ENCODE assay signal across 8 mouse cellular contexts in the genomic region with DNA sequence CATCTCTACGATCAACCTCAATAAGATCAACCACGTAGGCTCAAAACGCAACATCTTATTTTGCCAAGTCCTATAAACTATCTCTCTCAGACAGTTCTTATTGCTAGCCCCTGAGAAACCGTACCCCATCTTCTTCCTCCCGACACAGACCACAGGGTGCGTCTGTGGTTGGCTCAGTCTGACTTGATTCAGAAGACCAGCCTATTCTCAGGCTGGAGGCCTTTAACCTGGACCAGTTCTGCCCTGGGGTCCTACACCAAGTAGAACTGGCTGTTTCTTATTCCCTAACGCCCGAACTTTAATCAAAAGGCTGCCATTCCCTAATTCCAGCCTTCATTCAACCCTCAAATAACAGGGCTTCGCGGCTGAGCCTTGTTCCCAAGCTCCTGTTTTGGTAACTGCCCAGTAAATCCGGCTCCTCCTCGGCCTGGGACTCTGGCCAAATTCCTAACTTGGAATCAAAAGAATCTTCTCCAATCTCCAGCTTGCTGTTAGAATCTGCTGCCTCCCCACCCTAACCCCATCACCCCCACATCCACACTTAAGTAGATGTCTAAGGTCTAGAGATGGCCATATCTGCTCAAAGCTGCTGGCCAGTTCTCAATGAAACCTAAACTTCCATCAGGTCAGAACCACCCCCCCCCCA.
DNase-seq lines count a peak whose midpoint lies in the region; ATAC-seq and TF ChIP-seq lines count a peak whose summit lies in the region.

No protein-coding gene starts in this region.

- H3K27ac ChIP-seq in heart, embryonic 16.5 days (ENCODE audit: low read length) = peak overlapping the region; percentile 24; the same call in 1 of the 2 replicates
- no peak overlapping the region for H3K27ac ChIP-seq in heart, embryonic 10.5 days
- H3K27ac ChIP-seq in forebrain, embryonic 16.5 days (ENCODE audit: low read length) = peak overlapping the region; percentile 57
- H3K27ac ChIP-seq in limb, embryonic 14.5 days (replicated peaks; ENCODE audit: low read depth, low read length) = no peak overlapping the region
- no peak overlapping the region; the same call in 1 of the 2 replicates for H3K27ac ChIP-seq in hindbrain, embryonic 13.5 days

- H3K27me3 ChIP-seq in heart, embryonic 16.5 days (ENCODE audit: control insufficient read depth, insufficient read depth, low read length) = no peaks in the 10 kb centered on the region; the same call in 1 of the 2 replicates
- peaks cover 39% of the 10 kb centered on the region for H3K27me3 ChIP-seq in heart, embryonic 10.5 days (ENCODE audit: insufficient read depth, poor library complexity, severe bottlenecking)
- no peaks in the 10 kb centered on the region for H3K27me3 ChIP-seq in forebrain, embryonic 16.5 days (replicated peaks; ENCODE audit: control insufficient read depth, insufficient read depth, low read length)
- no peaks in the 10 kb centered on the region for H3K27me3 ChIP-seq in limb, embryonic 14.5 days (ENCODE audit: control insufficient read depth, insufficient read depth, low read length)
- peaks cover 11% of the 10 kb centered on the region; the same call in 1 of the 2 replicates for H3K27me3 ChIP-seq in hindbrain, embryonic 13.5 days

- H3K9ac ChIP-seq in heart, embryonic 16.5 days (ENCODE audit: low read length) = no peak overlapping the region
- H3K9ac ChIP-seq in forebrain, embryonic 16.5 days (replicated peaks; ENCODE audit: low read depth, low read length) = no peak overlapping the region
- no peak overlapping the region for H3K9ac ChIP-seq in limb, embryonic 14.5 days (ENCODE audit: low read depth, low read length, severe bottlenecking)
- H3K9ac ChIP-seq in hindbrain, embryonic 13.5 days = no peak overlapping the region

- DNase-seq in heart, embryonic 10.5 days (ENCODE audit: low spot score) = no peak
- peak; percentile 23 for DNase-seq in NIH3T3 (ENCODE audit: low read depth)
- DNase-seq in limb, embryonic 14.5 days (ENCODE audit: low spot score) = peak; percentile 64
- DNase-seq in spleen, adult 18-20 months = no peak
- DNase-seq in spleen, adult 12 weeks (ENCODE audit: low spot score) = no peak

- no peaks in the 10 kb centered on the region for H3K9me3 ChIP-seq in heart, embryonic 16.5 days (replicated peaks; ENCODE audit: control insufficient read depth, low read length)
- H3K9me3 ChIP-seq in heart, embryonic 10.5 days = no peaks in the 10 kb centered on the region
- no peaks in the 10 kb centered on the region for H3K9me3 ChIP-seq in forebrain, embryonic 16.5 days (ENCODE audit: control insufficient read depth, low read length)
- no peaks in the 10 kb centered on the region for H3K9me3 ChIP-seq in limb, embryonic 14.5 days (ENCODE audit: control insufficient read depth, low read length)
- H3K9me3 ChIP-seq in hindbrain, embryonic 13.5 days = no peaks in the 10 kb centered on the region

- no peak overlapping the region for H3K4me3 ChIP-seq in heart, embryonic 16.5 days (ENCODE audit: low read length)
- no peak overlapping the region for H3K4me3 ChIP-seq in heart, embryonic 10.5 days
- no peak overlapping the region for H3K4me3 ChIP-seq in forebrain, embryonic 16.5 days (replicated peaks; ENCODE audit: low read length)
- H3K4me3 ChIP-seq in limb, embryonic 14.5 days (replicated peaks; ENCODE audit: low read length) = no peak overlapping the region
- H3K4me3 ChIP-seq in hindbrain, embryonic 13.5 days = no peak overlapping the region

- H3K36me3 ChIP-seq in heart, embryonic 16.5 days (ENCODE audit: control insufficient read depth, insufficient read depth) = no peaks in the 10 kb centered on the region
- no peaks in the 10 kb centered on the region for H3K36me3 ChIP-seq in heart, embryonic 10.5 days
- H3K36me3 ChIP-seq in forebrain, embryonic 16.5 days (ENCODE audit: control insufficient read depth, insufficient read depth) = no peaks in the 10 kb centered on the region
- no peaks in the 10 kb centered on the region for H3K36me3 ChIP-seq in limb, embryonic 14.5 days (ENCODE audit: control insufficient read depth, insufficient read depth, low read length)
- no peaks in the 10 kb centered on the region for H3K36me3 ChIP-seq in hindbrain, embryonic 13.5 days

- peaks cover 20% of the 10 kb centered on the region for H3K4me1 ChIP-seq in heart, embryonic 16.5 days (ENCODE audit: control insufficient read depth, insufficient read depth, low read length)
- H3K4me1 ChIP-seq in heart, embryonic 10.5 days = peaks cover 9% of the 10 kb centered on the region; the same call in 1 of the 2 replicates
- H3K4me1 ChIP-seq in forebrain, embryonic 16.5 days (replicated peaks; ENCODE audit: control insufficient read depth, insufficient read depth, low read length) = peaks cover 6% of the 10 kb centered on the region
- H3K4me1 ChIP-seq in limb, embryonic 14.5 days (ENCODE audit: control insufficient read depth, insufficient read depth, low read length) = peaks cover 36% of the 10 kb centered on the region
- peaks cover 9% of the 10 kb centered on the region; the same call in 1 of the 2 replicates for H3K4me1 ChIP-seq in hindbrain, embryonic 13.5 days (replicated peaks)

- no peak for ATAC-seq in heart, embryonic 16.5 days (replicated peaks; ENCODE audit: extremely low read depth, insufficient read depth, low FRiP score)
- ATAC-seq in forebrain, embryonic 16.5 days = peak; percentile 31
- ATAC-seq in limb, embryonic 14.5 days (ENCODE audit: low FRiP score, low read depth) = no peak
- ATAC-seq in hindbrain, embryonic 13.5 days (ENCODE audit: low FRiP score) = no peak

- H3K4me2 ChIP-seq in heart, embryonic 16.5 days (ENCODE audit: low read depth, low read length) = no peak overlapping the region
- H3K4me2 ChIP-seq in forebrain, embryonic 16.5 days (ENCODE audit: low read length) = no peak overlapping the region
- no peak overlapping the region for H3K4me2 ChIP-seq in limb, embryonic 14.5 days (replicated peaks; ENCODE audit: low read depth, low read length, severe bottlenecking)
- no peak overlapping the region for H3K4me2 ChIP-seq in hindbrain, embryonic 13.5 days

- TF ChIP-seq POLR2A in limb, embryonic 14.5 days (IDR thresholded peaks at IDR 0.05; ENCODE audit: borderline replicate concordance, extremely low read depth, insufficient read depth, insufficient read length) = no peak

- WGBS in heart, embryonic 16.5 days = 54% methylated on average over 12 of the region's 12 CpGs
- 83% methylated on average over 12 of the region's 12 CpGs for WGBS in heart, embryonic 10.5 days
- WGBS in forebrain, embryonic 16.5 days = 37% methylated on average over 12 of the region's 12 CpGs
- 58% methylated on average over 12 of the region's 12 CpGs for WGBS in limb, embryonic 14.5 days
- 75% methylated on average over 12 of the region's 12 CpGs for WGBS in hindbrain, embryonic 13.5 days

Comparison
In these comparisons a context has a peak if more than half of its experiments do, and no peak if none do; other contexts are left out.
1. H3K27ac ChIP-seq: peak in heart, embryonic 16.5 days (single experiment) and forebrain, embryonic 16.5 days (single experiment); none in heart, embryonic 10.5 days (single experiment), limb, embryonic 14.5 days (single experiment) and hindbrain, embryonic 13.5 days (single experiment).
2. DNase-seq: peak in NIH3T3 (single experiment) and limb, embryonic 14.5 days (single experiment); none in heart, embryonic 10.5 days (single experiment), spleen, adult 18-20 months (0 of 2) and spleen, adult 12 weeks (single experiment).